Mouse (Mus musculus): Measurements from ENCODE around the gene Gpc6.
A peak's percentile ranks its signal among the peaks of the same experiment; 100 is the strongest.

Gene Gpc6

GRCm38 (mm10) chr14:118004434-118004833 lies 1079.3 kb downstream of the Gpc6 start:
- DNase-seq (ENCODE audit: low spot score in 2 of 2), result no peak

- DNase-seq (ENCODE audit: low spot score in 2 of 2), result peak in 1 of 2 experiments; percentile 59
Measured at GRCm38 (mm10) chr14:118005697-118006096, 1080.6 kb downstream of the Gpc6 start.

GRCm38 (mm10) chr14:118009541-118009940 lies 1084.4 kb downstream of the Gpc6 start:
- DNase-seq (ENCODE audit: low spot score in 2 of 2), result no peak

DNA sequence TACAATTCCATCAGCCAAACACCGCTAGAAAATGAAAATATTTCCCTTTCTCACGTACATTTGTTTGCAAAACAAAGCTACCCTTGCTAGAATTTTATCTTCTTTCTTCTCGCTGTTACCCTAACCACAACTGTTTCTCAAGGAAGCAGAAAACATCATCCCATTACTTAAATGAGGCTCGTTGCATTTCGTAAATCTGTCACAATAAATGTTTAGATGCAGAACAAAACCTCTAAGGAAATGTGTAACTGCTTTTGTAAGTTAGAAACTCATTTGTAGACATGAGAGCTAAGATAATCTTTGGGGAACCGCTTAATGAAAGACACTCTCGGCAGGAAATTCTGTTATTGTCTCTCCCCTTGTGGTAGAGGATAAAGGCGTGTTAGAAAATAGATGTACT lies 1088.1 kb downstream of the Gpc6 start:
- no peak for DNase-seq (ENCODE audit: low spot score in 2 of 2)

DNA sequence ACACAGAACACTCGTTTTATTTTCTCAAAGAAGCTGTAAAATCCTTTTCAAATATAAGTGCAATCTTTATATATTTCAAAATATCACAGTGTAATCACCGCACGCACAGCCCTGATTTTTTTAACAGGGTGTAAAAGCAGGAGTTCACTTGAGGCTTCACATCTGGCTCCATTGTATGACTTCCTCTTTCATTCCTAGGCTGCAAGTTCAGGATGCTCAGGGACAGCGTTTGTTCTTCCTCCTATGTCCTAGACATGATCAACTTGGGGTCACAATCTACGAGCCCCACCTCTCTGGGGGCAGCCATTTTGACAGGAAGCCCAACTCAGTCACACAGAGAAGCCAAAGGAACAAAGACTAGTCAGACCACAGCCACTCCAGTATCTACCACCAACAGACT lies 1094.2 kb downstream of the Gpc6 start:
- no peak for DNase-seq (ENCODE audit: low spot score in 2 of 2)

GRCm38 (mm10) chr14:118021867-118022543 lies 1096.9 kb downstream of the Gpc6 start:
- no peak for DNase-seq (ENCODE audit: low spot score in 2 of 2)
